Mouse (Mus musculus) liver, embryonic 14.5 days (tissue): ENCODE measurements at regions not wholly inside any gene's neighbourhood (a gene's known extent, or its start where the extent isn't known, plus 50 kb on each side); places are given as distances from the start of the nearest gene placed in this dataset.

ENCODE experiments used
- ATAC-seq: fragments of 200-750 bp; cut with Nextera tagmentation; 2 replicates; pipeline ENCODE4 v1.8.0; 2017; ENCODE audit warnings: moderate number of reproducible peaks, mild to moderate bottlenecking, moderate library complexity; ENCODE audit not compliant: insufficient read depth
- DNase-seq, 3 experiments: peaks; one replicate each; pipeline ENCODE4 v3.0.0-alpha.2; 2012 to 2013; ENCODE audit warnings: low read depth in 3 of 3, low spot score in 3 of 3
- H3K27ac ChIP-seq: fragments of 300-500 bp; sonication (generic); 2 replicates; pipeline ENCODE4 v1.5.1; 2014; ENCODE audit warnings: moderate library complexity, mild to moderate bottlenecking, control low read depth, inconsistent platforms
- H3K27me3 ChIP-seq: fragments of 300-500 bp; sonication (generic); 2 replicates; pipeline ENCODE4 v1.6.1; 2014; ENCODE audit warnings: mild to moderate bottlenecking, low read length, moderate library complexity; ENCODE audit not compliant: control insufficient read depth, insufficient read depth
- H3K36me3 ChIP-seq: fragments of 300-500 bp; sonication (generic); replicated peaks from 2 replicates; pipeline ENCODE4 v1.6.1; 2014; ENCODE audit warnings: low read depth; ENCODE audit not compliant: control insufficient read depth, insufficient read depth
- H3K4me1 ChIP-seq, 2 experiments: fragments of 200-500 bp in 1 of 2; fragments of 300-500 bp in 1 of 2; sonication (generic) in 1 of 2; replicated peaks; 2 replicates each; pipeline ENCODE4 v1.6.1; 2012 to 2014; ENCODE audit warnings: antibody characterized with exemption in 1 of 2, inconsistent platforms in 1 of 2, low read length in 1 of 2; ENCODE audit not compliant: control insufficient read depth in 2 of 2, insufficient read depth in 2 of 2
- H3K4me2 ChIP-seq: fragments of 300-500 bp; sonication (generic); 2 replicates; pipeline ENCODE4 v1.6.1; 2014; ENCODE audit warnings: low read depth, mild to moderate bottlenecking, control low read depth, moderate library complexity
- H3K4me3 ChIP-seq, 2 experiments: fragments of 200-500 bp in 1 of 2; fragments of 300-500 bp in 1 of 2; sonication (generic) in 1 of 2; 2 replicates each; pipeline ENCODE4 v1.5.1; 2012 to 2014; ENCODE audit warnings: low read depth in 2 of 2, low read length in 2 of 2, mild to moderate bottlenecking in 2 of 2, control low read depth in 1 of 2, inconsistent platforms in 1 of 2, moderate library complexity in 1 of 2; ENCODE audit not compliant: insufficient read depth in 1 of 2
- H3K9ac ChIP-seq: fragments of 300-500 bp; sonication (generic); replicated peaks from 2 replicates; pipeline ENCODE4 v1.6.1; 2014; ENCODE audit warnings: mild to moderate bottlenecking, control low read depth, moderate library complexity
- H3K9me3 ChIP-seq: fragments of 300-500 bp; sonication (generic); 2 replicates; pipeline ENCODE4 v1.6.1; 2016; ENCODE audit warnings: low read length, mixed read lengths; ENCODE audit not compliant: control insufficient read depth
- CTCF ChIP-seq: IDR thresholded peaks from 2 replicates; pipeline ENCODE4 v1.5.1; 2016; ENCODE audit warnings: antibody characterized with exemption, low read depth, control low read depth
- EP300 ChIP-seq: IDR thresholded peaks from 2 replicates; pipeline ENCODE4 v1.6.1; 2016; ENCODE audit warnings: antibody characterized with exemption, low read depth
- WGBS: fragments of 180-500 bp; shearing (Covaris S2); extraction: QIAGEN DNeasy Blood & Tissue Kit; methylation state at CpG from one replicate; pipeline ENCODE4 v1.1.7; 2014; ENCODE audit not compliant: insufficient replicate concordance; 5-methylcytosine and 5-hydroxymethylcytosine counted together

GRCm38 (mm10) chr12:9132621-9133020 is 102.8 kb downstream of the Ttc32 start:
- H3K4me2 ChIP-seq, result no peak overlapping the region
- H3K9me3 ChIP-seq, result no peaks in the 10 kb centered on the region
- H3K27me3 ChIP-seq, result no peaks in the 10 kb centered on the region
- no peak overlapping the region for H3K27ac ChIP-seq
- DNase-seq, result no peak
- ATAC-seq, result no peak
- TF ChIP-seq EP300 (no peak), CTCF (no peak)
- H3K4me1 ChIP-seq, result no peaks in the 10 kb centered on the region
- no peak overlapping the region for H3K9ac ChIP-seq
- no peaks in the 10 kb centered on the region for H3K36me3 ChIP-seq
- no peak overlapping the region for H3K4me3 ChIP-seq

- H3K9ac ChIP-seq, result no peak overlapping the region
- H3K4me2 ChIP-seq, result no peak overlapping the region
- H3K4me3 ChIP-seq, result no peak overlapping the region
- H3K9me3 ChIP-seq, result no peaks in the 10 kb centered on the region
- H3K27ac ChIP-seq, result no peak overlapping the region
- no peak for ATAC-seq
- H3K36me3 ChIP-seq, result no peaks in the 10 kb centered on the region
- TF ChIP-seq CTCF (no peak), EP300 (no peak)
- no peaks in the 10 kb centered on the region for H3K27me3 ChIP-seq
- no peak for DNase-seq
- 62% methylated on average over 7 of the region's 7 CpGs for WGBS
- no peaks in the 10 kb centered on the region for H3K4me1 ChIP-seq
These were observed 104.4 kb downstream of the Ttc32 start for GRCm38 (mm10) chr12:9133890-9134870.

- DNase-seq (no peak), ATAC-seq (no peak)
- Histone ChIP-seq H3K4me3 (no peak overlapping the region), H3K27ac (no peak overlapping the region), H3K4me2 (no peak overlapping the region), H3K36me3 (no peaks in the 10 kb centered on the region), H3K4me1 (no peaks in the 10 kb centered on the region), H3K27me3 (no peaks in the 10 kb centered on the region), H3K9ac (no peak overlapping the region), H3K9me3 (no peaks in the 10 kb centered on the region)
- TF ChIP-seq CTCF (no peak), EP300 (no peak)
These were observed 121.2 kb downstream of the Ttc32 start for GRCm38 (mm10) chr12:9151001-9151400.

GRCm38 (mm10) chr12:9151426-9151825 is 121.6 kb downstream of the Ttc32 start:
- Histone ChIP-seq H3K27me3 (no peaks in the 10 kb centered on the region), H3K9ac (no peak overlapping the region), H3K9me3 (no peaks in the 10 kb centered on the region), H3K27ac (no peak overlapping the region), H3K4me3 (no peak overlapping the region), H3K4me2 (no peak overlapping the region), H3K4me1 (no peaks in the 10 kb centered on the region), H3K36me3 (no peaks in the 10 kb centered on the region)
- DNase-seq, result no peak
- WGBS, result 52% methylated on average over 1 of the region's 1 CpGs
- no peak for ATAC-seq
- TF ChIP-seq EP300 (no peak), CTCF (no peak)

GRCm38 (mm10) chr12:9154491-9154890 is 124.7 kb downstream of the Ttc32 start:
- H3K27me3 ChIP-seq, result no peaks in the 10 kb centered on the region
- no peaks in the 10 kb centered on the region for H3K4me1 ChIP-seq
- H3K36me3 ChIP-seq, result no peaks in the 10 kb centered on the region
- WGBS, result 66% methylated on average over 2 of the region's 2 CpGs
- no peak overlapping the region for H3K4me2 ChIP-seq
- H3K9ac ChIP-seq, result no peak overlapping the region
- no peak overlapping the region for H3K27ac ChIP-seq
- ATAC-seq (no peak), DNase-seq (no peak)
- H3K4me3 ChIP-seq, result no peak overlapping the region
- no peaks in the 10 kb centered on the region for H3K9me3 ChIP-seq
- TF ChIP-seq EP300 (no peak), CTCF (no peak)
